Mouse (Mus musculus) ES-Bruce4 (cell line): ENCODE results near the gene Tmem135.

Source experiments
- CTCF ChIP-seq: IDR thresholded peaks from one replicate; pipeline ENCODE4 v1.8.1; 2011; ENCODE audit warnings: low read depth, low read length
- POLR2A ChIP-seq: IDR thresholded peaks from one replicate; pipeline ENCODE4 v1.8.1; 2011; ENCODE audit warnings: low read length; ENCODE audit not compliant: insufficient read depth

DNA sequence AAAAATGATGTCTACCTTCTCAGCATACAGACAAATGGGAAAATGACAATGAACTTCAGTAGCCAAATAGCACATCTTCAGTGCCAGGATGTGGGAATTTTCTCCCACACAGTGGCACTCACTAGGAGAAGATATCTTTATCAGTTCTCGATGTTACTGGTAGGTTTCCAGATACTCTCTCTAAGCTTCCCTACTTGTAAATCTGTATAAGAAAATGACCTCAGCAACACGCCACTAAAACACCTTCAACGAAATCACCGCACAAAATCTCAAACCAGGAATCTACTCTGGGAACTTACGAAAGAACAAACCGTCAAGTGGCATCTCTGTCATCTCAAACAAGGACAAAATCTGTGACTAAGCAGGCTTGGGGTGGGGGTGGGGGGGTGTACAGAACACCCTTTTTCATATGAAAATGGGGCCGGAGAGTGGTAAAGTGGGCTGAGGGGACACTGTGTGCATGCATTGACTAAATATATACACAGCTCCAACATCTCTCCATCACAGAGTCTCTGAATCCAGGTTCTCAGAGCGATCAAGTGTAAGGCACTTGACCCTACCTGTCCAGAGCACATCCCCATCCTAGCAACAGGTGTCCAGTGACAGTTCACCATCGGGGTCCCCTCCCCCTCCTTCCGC lies 66.2 kb downstream of the Tmem135 start:
- TF ChIP-seq CTCF: no peak
- no peak for TF ChIP-seq POLR2A
